9 mouse cellular contexts compared by ENCODE assay signal in genomic region chr2:131939404-131940111, GRCm38 (mm10). TPM values are rescaled to one million over a fixed set of nuclear protein-coding genes. Genes with fewer than 3 reads are reported as not detected.
DNase-seq lines count a peak whose midpoint lies in the region; TF ChIP-seq lines count a peak whose summit lies in the region.
"Had no signal": no experiment of that assay in that cellular context is flagged by ENCODE, and none has a peak within 500 bp of the region (broad histone marks: within the 10 kb centered on the region; RNA-seq: fewer than 3 reads in every experiment).

No protein-coding gene starts in this region.

- no peak for TF ChIP-seq POLR2A in olfactory bulb, adult 2 months (IDR thresholded peaks at IDR 0.05; ENCODE audit: insufficient read depth, low read depth, low read length)

- H3K4me1 ChIP-seq in ES-E14 (ENCODE audit: control insufficient read depth in 2 of 2, insufficient read depth in 2 of 2, low read length in 2 of 2, poor library complexity in 1 of 2): no peaks in the 10 kb centered on the region; a peak in 1 of 4 replicates
- no peaks in the 10 kb centered on the region for H3K4me1 ChIP-seq in olfactory bulb, adult 2 months (ENCODE audit: control insufficient read depth, insufficient read depth, low read length)

- in situ Hi-C loops in ES-E14 (cut with MboI; ENCODE audit: low sequenced_read_pairs in 2 of 2, unreplicated experiment in 2 of 2): loop anchor here (25.0 kb wide), 2 partner anchors 127 to 377 kb away; partner anchors contain the start of gene Adra1d (in 1 of the 2)

- DNase-seq in B cell, adult 2 months: peak; percentile 68 to 71
- peak; percentile 41 for DNase-seq in ES-E14 (ENCODE audit: low read depth, low spot score)
- peak; percentile 58 for DNase-seq in cerebellum, adult 8-10 months
- peak; percentile 53 to 73 for DNase-seq in frontal cortex, postnatal 36 days (ENCODE audit: low spot score in 2 of 2)
- peak; percentile 44 to 83 for DNase-seq in kidney, postnatal 36 days
- DNase-seq in lung, adult 18-20 months: peak; percentile 32 to 35
- no peak for DNase-seq in yolk sac, embryonic 10.5 days (ENCODE audit: low spot score)

- TF ChIP-seq CTCF in olfactory bulb, adult 2 months (IDR thresholded peaks at IDR 0.05; ENCODE audit: insufficient read depth, low read depth, low read length): peak; percentile 43; the same call in 1 of the 2 replicates

- H3K36me3 ChIP-seq in ES-E14 (ENCODE audit: control insufficient read depth, insufficient read depth, low read length, poor library complexity, severe bottlenecking): no peaks in the 10 kb centered on the region

- WGBS in olfactory bulb, adult 2 months: 42% methylated on average over 8 of the region's 8 CpGs

- H3K4me3 ChIP-seq in ES-E14 (ENCODE audit: insufficient read depth in 1 of 2, low read depth in 1 of 2, low read length in 2 of 2, poor library complexity in 1 of 2, severe bottlenecking in 1 of 2): no peak overlapping the region
- H3K4me3 ChIP-seq in olfactory bulb, adult 2 months (ENCODE audit: insufficient read depth, low read depth, low read length): no peak overlapping the region

- no peak overlapping the region for H3K27ac ChIP-seq in ES-E14 (ENCODE audit: insufficient read depth, low read depth, low read length, poor library complexity, severe bottlenecking)
- no peak overlapping the region for H3K27ac ChIP-seq in olfactory bulb, adult 2 months (ENCODE audit: insufficient read depth, low read depth, low read length)

- no peak overlapping the region for H3K9ac ChIP-seq in ES-E14 (ENCODE audit: insufficient read depth, low read depth, low read length, poor library complexity, severe bottlenecking)

- no peaks in the 10 kb centered on the region for H3K9me3 ChIP-seq in ES-E14 (ENCODE audit: control insufficient read depth, insufficient read depth, low read depth, low read length)

TF ChIP-seq in ES-E14, 5 proteins besides CTCF, POLR2A, EP300 and RAD21:
- TF ChIP-seq ZNF384 (IDR thresholded peaks at IDR 0.05; ENCODE audit: low read depth, low read length): no peak
- TF ChIP-seq ZC3H11A (IDR thresholded peaks at IDR 0.05; ENCODE audit: borderline replicate concordance, low read depth, low read length): peak; percentile 76; the same call in 1 of the 2 replicates

RNA-seq across cellular contexts. Expression of gene Prnd, which starts 11.1 kb away (rescaled TPM):
- 0.98 and 1.5 TPM in 2 replicates for total RNA-seq in ES-E14 (2012; rRNA removed)
- polyA plus RNA-seq in olfactory bulb, adult 2 months (2012; ENCODE audit: insufficient read depth, insufficient read length, low replicate concordance, missing spikeins): not detected in 2 replicates

RNA-seq across cellular contexts. Expression of gene Prn, which starts 29.8 kb away (rescaled TPM):
- not detected in 2 replicates for total RNA-seq in ES-E14 (2012; rRNA removed)
- polyA plus RNA-seq in olfactory bulb, adult 2 months (2012; ENCODE audit: insufficient read depth, insufficient read length, low replicate concordance, missing spikeins): not detected in 2 replicates
- total RNA-seq: gastrocnemius, postnatal 4 days had no signal

RNA-seq across cellular contexts. Expression of gene Prnp, which starts 29.8 kb away (rescaled TPM):
- total RNA-seq in ES-E14 (2012; rRNA removed): 30.8 and 33.7 TPM in 2 replicates
- 140 TPM in 1 of 2 replicates, not detected in the other for polyA plus RNA-seq in olfactory bulb, adult 2 months (2012; ENCODE audit: insufficient read depth, insufficient read length, low replicate concordance, missing spikeins)
